Mouse (Mus musculus) ES-Bruce4 (cell line): Measurements from ENCODE around the gene Rae1. TPM values are rescaled to one million over a fixed set of nuclear protein-coding genes. Genes with fewer than 3 reads are reported as not detected.
A peak's percentile ranks its signal among the peaks of the same experiment; 100 is the strongest.

Experiments
- H3K27ac ChIP-seq: 2 replicates; pipeline ENCODE4 v1.5.1; 2012; ENCODE audit warnings: low read length, inconsistent platforms; ENCODE audit not compliant: insufficient read depth
- H3K27me3 ChIP-seq: 2 replicates; pipeline ENCODE4 v1.6.1; 2012; ENCODE audit warnings: mild to moderate bottlenecking, low read length, inconsistent platforms; ENCODE audit not compliant: control insufficient read depth, poor library complexity, insufficient read depth, severe bottlenecking
- H3K36me3 ChIP-seq: 2 replicates; pipeline ENCODE4 v1.6.1; 2012; ENCODE audit warnings: inconsistent platforms, mild to moderate bottlenecking, low read length, moderate library complexity; ENCODE audit not compliant: control insufficient read depth, poor library complexity, insufficient read depth, severe bottlenecking
- H3K4me1 ChIP-seq: one replicate; pipeline ENCODE4 v1.8.1; 2011; ENCODE audit warnings: low read length; ENCODE audit not compliant: control insufficient read depth, insufficient read depth
- H3K4me3 ChIP-seq: 2 replicates; pipeline ENCODE4 v1.5.1; 2011; ENCODE audit warnings: low read depth, mild to moderate bottlenecking, low read length
- H3K9ac ChIP-seq: 2 replicates; pipeline ENCODE4 v1.6.1; 2012; ENCODE audit warnings: low read depth, mild to moderate bottlenecking, inconsistent platforms; ENCODE audit not compliant: poor library complexity, severe bottlenecking
- H3K9me3 ChIP-seq: replicated peaks from 2 replicates; pipeline ENCODE4 v1.6.1; 2012; ENCODE audit warnings: mild to moderate bottlenecking, low read length, inconsistent platforms; ENCODE audit not compliant: control insufficient read depth, poor library complexity, insufficient read depth, severe bottlenecking
- CTCF ChIP-seq: IDR thresholded peaks from one replicate; pipeline ENCODE4 v1.8.1; 2011; ENCODE audit warnings: low read depth, low read length
- EP300 ChIP-seq: IDR thresholded peaks from 2 replicates; pipeline ENCODE4 v1.6.1; 2011; ENCODE audit warnings: low read depth, low read length; ENCODE audit not compliant: insufficient read depth
- POLR2A ChIP-seq: IDR thresholded peaks from one replicate; pipeline ENCODE4 v1.8.1; 2011; ENCODE audit warnings: low read length; ENCODE audit not compliant: insufficient read depth
- polyA plus RNA-seq: library from polyadenylated mRNA; stranded (reverse); fragments of >200 nt; gene quantifications from 2 replicates; pipeline ENCODE4 v1.2.4, GENCODE M21; 2011; ENCODE audit warnings: low read depth; ENCODE audit not compliant: missing spikeins, insufficient read depth, insufficient read length

Rae1 gene
- polyA plus RNA-seq, 1 experiment, result 123 TPM

DNA sequence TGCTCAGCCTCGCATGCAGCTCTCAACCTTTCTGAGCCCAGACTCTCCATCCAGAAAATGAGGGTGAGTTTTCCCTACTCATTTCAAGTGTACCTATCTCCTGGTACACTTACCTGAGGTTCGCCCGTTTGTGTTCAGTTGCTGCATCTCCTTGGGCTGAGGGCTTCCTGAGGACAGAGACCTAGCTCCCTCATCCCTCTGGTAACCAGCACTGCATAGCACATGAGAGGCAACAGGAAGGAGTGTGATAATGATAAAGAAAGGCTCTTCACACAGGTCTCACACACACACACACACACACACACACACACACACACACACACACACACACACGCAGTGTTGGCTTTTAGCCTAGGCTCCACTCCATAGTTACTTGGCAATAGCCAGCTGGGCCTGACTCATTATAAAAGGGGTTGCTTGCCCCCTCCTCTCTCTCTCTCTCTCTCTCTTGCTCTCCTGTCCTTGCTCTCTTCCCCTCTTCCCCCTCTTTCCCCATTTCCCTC is 21.7 kb upstream of the Rae1 start:
- H3K9me3 ChIP-seq, result no peaks in the 10 kb centered on the region
- H3K9ac ChIP-seq, result no peak overlapping the region
- H3K27ac ChIP-seq, result no peak overlapping the region
- no peaks in the 10 kb centered on the region; the same call in 1 of the 2 replicates for H3K27me3 ChIP-seq
- no peak overlapping the region for H3K4me3 ChIP-seq
- TF ChIP-seq CTCF (no peak), POLR2A (no peak), EP300 (no peak)
- peaks cover 5% of the 10 kb centered on the region for H3K4me1 ChIP-seq
- no peaks in the 10 kb centered on the region for H3K36me3 ChIP-seq

DNA sequence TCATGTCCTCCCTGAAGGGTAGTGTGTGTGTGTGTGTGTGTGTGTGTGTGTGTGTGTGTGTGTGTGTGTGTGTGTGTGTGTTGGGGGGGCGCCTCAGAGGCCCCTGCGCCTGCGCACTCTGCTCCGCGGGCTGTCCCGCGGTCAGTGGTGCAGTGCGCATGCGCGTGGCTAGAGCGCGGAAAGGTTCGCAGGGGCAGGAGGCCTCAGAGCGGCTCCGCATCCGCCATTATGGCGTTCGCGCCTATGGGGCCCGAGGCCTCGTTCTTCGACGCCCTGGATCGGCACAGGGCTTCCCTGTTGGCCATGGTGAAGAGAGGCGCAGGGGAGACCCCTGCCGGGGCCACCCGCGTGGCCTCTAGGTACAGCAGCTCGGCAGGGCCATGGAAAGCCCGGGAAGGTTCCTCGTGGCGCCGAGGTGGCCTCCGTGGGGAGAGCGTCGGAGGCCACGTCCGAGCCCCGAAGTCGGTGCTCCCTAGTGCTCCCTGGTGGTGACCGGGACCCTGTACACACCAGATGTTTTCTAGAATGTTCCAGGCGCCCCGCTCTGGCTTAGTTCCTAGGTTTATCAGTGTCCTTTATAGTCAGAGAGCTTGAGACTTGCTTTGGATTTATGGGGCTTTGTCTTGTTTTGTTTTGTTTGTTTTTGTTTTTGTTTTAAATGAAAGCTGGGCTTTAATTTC is 20.1 kb upstream of the Rae1 start:
- TF ChIP-seq POLR2A (no peak), CTCF (peak; percentile 30)
- Histone ChIP-seq H3K27me3 (no peaks in the 10 kb centered on the region; the same call in 1 of the 2 replicates), H3K27ac (no peak overlapping the region), H3K4me1 (no peaks in the 10 kb centered on the region), H3K4me3 (no peak overlapping the region), H3K9ac (no peak overlapping the region), H3K9me3 (no peaks in the 10 kb centered on the region), H3K36me3 (no peaks in the 10 kb centered on the region)

DNA sequence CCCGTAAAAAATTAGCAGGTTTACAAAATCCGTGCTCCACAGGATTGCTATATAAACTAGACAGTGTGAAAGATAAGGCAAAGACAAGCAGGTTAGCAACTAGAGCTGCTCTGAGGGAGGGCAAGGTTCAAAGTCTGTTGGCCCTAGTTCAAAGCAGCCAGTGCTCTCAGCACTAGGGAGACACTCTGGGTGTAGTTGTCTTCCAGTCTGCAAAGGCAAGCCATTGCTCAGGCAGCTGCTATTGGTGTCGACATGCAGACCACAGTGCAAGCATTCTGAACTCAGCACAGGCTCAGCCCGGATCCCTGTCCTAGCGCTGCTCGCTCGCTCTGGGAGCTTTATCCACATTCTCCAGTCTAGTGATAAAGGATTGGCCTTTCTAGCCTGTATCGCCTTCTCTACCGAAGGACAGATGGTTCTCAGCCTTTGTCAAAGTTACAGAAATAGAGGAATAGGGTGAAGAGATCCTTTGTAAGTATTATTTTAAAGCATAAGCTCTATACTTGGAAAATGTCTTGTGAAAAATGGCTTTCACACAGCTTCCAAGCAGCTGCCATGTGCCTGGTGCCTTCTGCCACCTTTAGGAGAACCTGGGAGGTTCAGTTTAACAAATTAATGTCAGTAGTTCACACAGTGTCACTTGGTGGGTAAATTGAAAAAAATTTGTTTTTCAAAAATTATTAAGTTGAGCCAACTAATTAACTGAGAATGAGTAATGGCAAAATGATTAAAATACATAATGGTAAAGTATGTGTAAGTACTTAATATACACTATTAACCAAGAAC is 16.9 kb upstream of the Rae1 start:
- Histone ChIP-seq H3K4me3 (no peak overlapping the region), H3K36me3 (no peaks in the 10 kb centered on the region), H3K27me3 (no peaks in the 10 kb centered on the region; the same call in 1 of the 2 replicates), H3K9me3 (no peaks in the 10 kb centered on the region), H3K4me1 (no peaks in the 10 kb centered on the region), H3K9ac (no peak overlapping the region), H3K27ac (no peak overlapping the region)
- TF ChIP-seq EP300, result no peak
- TF ChIP-seq CTCF, result no peak
- TF ChIP-seq POLR2A, result no peak

DNA sequence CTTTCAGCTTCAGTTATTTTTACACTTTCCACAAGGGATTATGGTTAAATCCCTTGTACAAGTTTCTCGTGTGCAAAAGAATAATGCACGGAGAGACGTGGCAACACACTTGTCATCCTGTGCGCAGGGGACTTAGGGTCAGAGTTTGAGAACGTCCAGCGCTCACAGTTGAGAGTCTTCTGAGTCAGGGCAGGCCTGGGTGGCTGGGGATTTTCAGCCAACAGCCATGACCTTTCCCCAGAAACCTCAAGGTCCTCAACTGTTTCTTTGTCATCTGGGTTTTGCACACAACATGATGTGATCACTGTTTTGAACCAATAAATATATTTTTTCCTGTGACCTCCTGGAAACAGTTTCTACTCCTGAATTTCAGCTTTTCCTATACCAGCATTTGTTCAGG is 9.8 kb upstream of the Rae1 start:
- H3K9me3 ChIP-seq, result no peaks in the 10 kb centered on the region
- no peaks in the 10 kb centered on the region for H3K36me3 ChIP-seq
- H3K9ac ChIP-seq, result no peak overlapping the region
- no peaks in the 10 kb centered on the region for H3K4me1 ChIP-seq
- H3K27ac ChIP-seq, result no peak overlapping the region
- no peak overlapping the region for H3K4me3 ChIP-seq
- TF ChIP-seq EP300 (no peak), CTCF (no peak), POLR2A (no peak)
- no peaks in the 10 kb centered on the region for H3K27me3 ChIP-seq

DNA sequence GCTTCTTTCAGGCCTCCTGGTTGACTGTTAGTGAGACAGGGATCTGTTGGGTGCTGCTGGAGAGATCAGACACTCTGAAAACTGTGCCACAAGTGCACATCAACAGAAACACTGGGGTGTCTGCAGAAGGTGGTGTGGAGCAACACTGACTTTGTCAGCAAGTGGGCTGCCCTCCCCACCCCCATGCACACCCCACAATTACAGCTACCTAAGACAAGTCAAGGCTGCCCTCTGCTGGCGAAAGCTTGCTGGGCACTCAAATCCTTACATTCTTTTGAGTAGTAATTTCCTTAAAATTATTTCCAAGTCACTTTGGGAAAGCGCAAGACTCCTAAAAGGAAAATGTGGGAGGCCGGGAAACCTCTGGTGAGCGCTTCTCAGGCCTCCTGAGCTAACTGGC is 3.7 kb upstream of the Rae1 start:
- H3K4me1 ChIP-seq, result no peaks in the 10 kb centered on the region
- no peak overlapping the region for H3K27ac ChIP-seq
- H3K9ac ChIP-seq, result no peak overlapping the region
- no peaks in the 10 kb centered on the region for H3K36me3 ChIP-seq
- no peaks in the 10 kb centered on the region for H3K27me3 ChIP-seq
- TF ChIP-seq POLR2A (no peak), CTCF (peak; percentile 71)
- no peak overlapping the region for H3K4me3 ChIP-seq
- no peaks in the 10 kb centered on the region for H3K9me3 ChIP-seq

DNA sequence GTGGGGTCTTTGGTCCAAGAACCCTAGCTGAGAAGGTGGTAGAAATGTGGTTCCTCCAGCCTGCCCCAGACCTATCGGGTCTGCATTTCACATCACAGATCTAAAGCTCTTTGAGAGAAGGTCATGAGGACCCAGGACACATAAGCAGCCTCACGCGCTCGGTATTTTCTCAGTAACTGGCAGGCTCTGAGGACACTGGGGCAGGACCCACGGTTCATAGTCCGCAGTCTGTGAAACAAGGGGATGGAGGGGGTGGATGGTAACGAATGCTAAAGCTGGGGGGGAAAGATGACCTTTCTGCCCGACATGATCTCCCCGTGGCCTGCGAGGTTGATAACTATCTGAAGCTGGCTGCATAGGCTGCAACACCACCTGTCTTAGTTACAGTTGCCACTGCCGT is 2.2 kb upstream of the Rae1 start:
- H3K9ac ChIP-seq, result no peak overlapping the region
- no peak for TF ChIP-seq POLR2A
- TF ChIP-seq EP300, result no peak
- TF ChIP-seq CTCF, result no peak
- no peaks in the 10 kb centered on the region for H3K4me1 ChIP-seq
- peaks cover 2% of the 10 kb centered on the region for H3K36me3 ChIP-seq
- H3K4me3 ChIP-seq, result no peak overlapping the region
- H3K9me3 ChIP-seq, result no peaks in the 10 kb centered on the region
- no peak overlapping the region for H3K27ac ChIP-seq
- no peaks in the 10 kb centered on the region for H3K27me3 ChIP-seq
